Mouse (Mus musculus): ENCODE measurements around the gene Gm49450. TPM values are rescaled to one million over a fixed set of nuclear protein-coding genes. Genes with fewer than 3 reads are reported as not detected.
A peak's percentile ranks its signal among the peaks of the same experiment; 100 is the strongest.

Gene Gm49450
- polyA plus RNA-seq, 1 experiment from 2014 or later = not detected

DNA sequence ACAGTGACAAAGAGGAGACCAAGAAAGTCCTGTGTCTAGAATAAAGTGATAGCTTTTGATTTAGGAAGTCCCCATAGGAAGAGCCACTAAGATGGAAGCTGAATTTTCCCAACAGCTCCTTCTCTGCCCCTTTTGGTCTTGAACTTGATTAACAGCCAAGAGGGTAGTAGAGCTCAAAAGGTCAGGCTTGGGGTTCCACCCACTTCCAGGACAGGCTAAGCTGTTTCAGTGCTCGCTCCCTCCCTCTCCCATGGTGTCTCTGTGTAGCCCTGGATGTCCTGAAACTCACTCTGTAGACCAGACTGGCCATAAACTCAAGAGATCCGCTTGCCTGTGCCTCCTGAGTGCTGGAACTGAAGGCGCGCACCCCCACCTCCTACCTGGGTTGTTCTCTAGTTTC lies 37.3 kb downstream of the Gm49450 start:
- DNase-seq (ENCODE audit: low spot score) (no peak), ATAC-seq (ENCODE audit: insufficient read depth, low FRiP score, low TSS enrichment) (no peak)
- 91% methylated on average over 4 of the region's 4 CpGs for WGBS
- Histone ChIP-seq H3K4me1 (ENCODE audit: control insufficient read depth, insufficient read depth, low read length) (peaks cover 5% of the 10 kb centered on the region; the same call in 1 of the 2 replicates), H3K27ac (ENCODE audit: low read depth, low read length) (no peak overlapping the region), H3K9ac (ENCODE audit: low read length) (no peak overlapping the region; the same call in 1 of the 2 replicates), H3K27me3 (ENCODE audit: control insufficient read depth, insufficient read depth, low read length) (no peaks in the 10 kb centered on the region), H3K4me3 (ENCODE audit: low read depth, low read length) (peak overlapping the region; percentile 88; the same call in 1 of the 2 replicates), H3K36me3 (ENCODE audit: control insufficient read depth, insufficient read depth, low read length) (0 out of 2 replicates have a peak, but pooled peaks cover 5% of the 10 kb centered on the region), H3K4me2 (ENCODE audit: low read depth) (peak overlapping the region; percentile 87), H3K9me3 (ENCODE audit: control insufficient read depth, low read length) (no peaks in the 10 kb centered on the region)

DNA sequence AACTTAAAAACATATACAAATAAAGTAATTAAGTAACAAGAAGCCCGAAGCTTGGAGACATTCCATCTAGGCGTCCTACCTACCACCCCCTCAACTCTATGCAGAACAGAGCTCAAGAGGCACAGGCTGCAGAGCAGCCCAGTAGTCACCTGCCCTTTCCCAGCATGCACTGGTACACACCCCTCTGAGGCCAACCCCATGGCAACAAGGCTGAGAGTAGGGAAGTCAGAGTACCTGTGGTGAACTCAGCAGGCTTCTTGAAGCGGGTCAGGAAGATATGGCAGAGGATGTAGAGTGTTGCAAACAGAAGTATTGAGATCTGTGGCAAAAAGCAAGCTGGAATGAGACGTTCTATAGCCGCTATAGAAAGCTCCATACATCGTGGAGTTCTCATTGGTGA lies 38.4 kb downstream of the Gm49450 start:
- 0 out of 2 replicates have a peak, but pooled peaks cover 5% of the 10 kb centered on the region for H3K36me3 ChIP-seq (ENCODE audit: control insufficient read depth, insufficient read depth, low read length)
- no peak overlapping the region for H3K27ac ChIP-seq (ENCODE audit: low read depth, low read length)
- no peaks in the 10 kb centered on the region for H3K9me3 ChIP-seq (ENCODE audit: control insufficient read depth, low read length)
- no peaks in the 10 kb centered on the region for H3K27me3 ChIP-seq (ENCODE audit: control insufficient read depth, insufficient read depth, low read length)
- H3K9ac ChIP-seq (ENCODE audit: low read length) = no peak overlapping the region
- ATAC-seq (ENCODE audit: insufficient read depth, low FRiP score, low TSS enrichment) (no peak), DNase-seq (ENCODE audit: low spot score) (no peak)
- H3K4me1 ChIP-seq (ENCODE audit: control insufficient read depth, insufficient read depth, low read length) = peaks cover 5% of the 10 kb centered on the region; the same call in 1 of the 2 replicates
- no peak overlapping the region for H3K4me2 ChIP-seq (ENCODE audit: low read depth)
- H3K4me3 ChIP-seq (ENCODE audit: low read depth, low read length) = no peak overlapping the region
- 95% methylated on average over 6 of the region's 6 CpGs for WGBS

DNA sequence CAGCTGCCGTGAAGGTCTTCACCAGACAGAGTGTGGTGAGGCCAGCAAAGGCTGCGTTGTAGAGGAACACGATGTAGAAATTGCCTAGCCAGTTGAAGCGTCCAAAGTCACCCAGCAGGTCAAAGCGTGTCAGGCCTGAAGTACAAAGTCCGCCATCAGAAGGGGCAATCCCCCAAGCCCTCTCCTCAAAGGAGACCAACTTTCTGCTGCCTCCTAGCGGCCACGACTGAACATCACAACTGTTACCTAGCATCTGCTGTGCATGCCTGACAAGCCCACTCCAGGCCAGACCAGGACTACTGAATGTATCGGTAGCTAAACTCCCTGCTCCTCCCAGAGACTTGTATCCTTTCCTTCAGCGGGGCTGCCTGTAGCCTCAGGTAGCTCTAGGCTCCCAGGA lies 48.7 kb downstream of the Gm49450 start:
- no peak overlapping the region for H3K27ac ChIP-seq (ENCODE audit: low read depth, low read length)
- no peak for ATAC-seq (ENCODE audit: insufficient read depth, low FRiP score, low TSS enrichment)
- no peaks in the 10 kb centered on the region for H3K9me3 ChIP-seq (ENCODE audit: control insufficient read depth, low read length)
- H3K27me3 ChIP-seq (ENCODE audit: control insufficient read depth, insufficient read depth, low read length) = no peaks in the 10 kb centered on the region
- peaks cover 17% of the 10 kb centered on the region for H3K36me3 ChIP-seq (ENCODE audit: control insufficient read depth, insufficient read depth, low read length)
- DNase-seq (ENCODE audit: low spot score) = peak; percentile 71
- no peaks in the 10 kb centered on the region for H3K4me1 ChIP-seq (ENCODE audit: control insufficient read depth, insufficient read depth, low read length)
- WGBS = 30% methylated on average over 10 of the region's 10 CpGs
- no peak overlapping the region for H3K9ac ChIP-seq (ENCODE audit: low read length)
- H3K4me3 ChIP-seq (ENCODE audit: low read depth, low read length) = no peak overlapping the region
- no peak overlapping the region for H3K4me2 ChIP-seq (ENCODE audit: low read depth)

DNA sequence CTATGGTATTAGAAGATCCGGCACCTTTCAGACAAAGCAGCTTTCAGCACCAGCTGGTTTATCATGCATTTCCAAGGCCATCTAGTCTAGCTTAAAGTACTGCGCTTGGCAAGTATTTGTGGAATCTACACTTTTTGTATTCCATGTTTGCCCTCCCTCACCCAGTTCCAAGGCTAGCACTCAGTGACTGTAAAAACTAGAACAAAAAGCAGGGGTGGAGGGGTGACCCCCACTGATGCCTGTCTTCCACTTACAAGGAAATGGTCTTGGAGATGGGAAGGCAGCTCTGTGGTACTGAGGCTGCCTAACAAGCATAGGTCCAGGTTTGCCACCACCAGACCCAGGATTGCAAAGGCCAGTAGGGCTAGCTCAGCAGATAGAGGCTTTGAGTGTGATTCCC lies 50.8 kb downstream of the Gm49450 start:
- Histone ChIP-seq H3K36me3 (ENCODE audit: control insufficient read depth, insufficient read depth, low read length) (peaks cover 7% of the 10 kb centered on the region), H3K27ac (ENCODE audit: low read depth, low read length) (no peak overlapping the region), H3K4me2 (ENCODE audit: low read depth) (no peak overlapping the region), H3K4me3 (ENCODE audit: low read depth, low read length) (no peak overlapping the region), H3K4me1 (ENCODE audit: control insufficient read depth, insufficient read depth, low read length) (no peaks in the 10 kb centered on the region), H3K9ac (ENCODE audit: low read length) (no peak overlapping the region), H3K9me3 (ENCODE audit: control insufficient read depth, low read length) (no peaks in the 10 kb centered on the region), H3K27me3 (ENCODE audit: control insufficient read depth, insufficient read depth, low read length) (peaks cover 19% of the 10 kb centered on the region)
- no peak for DNase-seq (ENCODE audit: low spot score)
- ATAC-seq (ENCODE audit: insufficient read depth, low FRiP score, low TSS enrichment) = no peak
- WGBS = 93% methylated on average over 2 of the region's 2 CpGs

DNA sequence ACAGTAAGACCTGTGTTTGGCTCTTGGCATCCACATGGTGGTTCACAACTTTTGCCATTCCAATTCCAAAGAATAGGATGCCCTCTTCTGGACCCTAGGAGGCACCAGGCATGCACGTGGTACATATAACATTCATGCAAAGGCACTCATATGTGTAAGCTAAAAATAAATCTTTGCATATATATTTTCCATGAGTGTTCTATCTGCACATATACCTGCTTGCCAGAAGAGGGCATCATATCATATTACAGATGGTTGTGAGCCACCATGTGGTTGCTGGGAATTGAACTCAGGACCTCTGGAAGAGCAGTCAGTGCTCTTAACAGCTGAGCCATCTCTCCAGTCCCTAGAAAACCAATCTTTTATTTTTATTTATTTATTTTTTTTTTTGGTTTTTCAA lies 51.8 kb downstream of the Gm49450 start:
- Histone ChIP-seq H3K4me2 (ENCODE audit: low read depth) (no peak overlapping the region), H3K4me3 (ENCODE audit: low read depth, low read length) (no peak overlapping the region), H3K9me3 (ENCODE audit: control insufficient read depth, low read length) (no peaks in the 10 kb centered on the region), H3K4me1 (ENCODE audit: control insufficient read depth, insufficient read depth, low read length) (no peaks in the 10 kb centered on the region), H3K9ac (ENCODE audit: low read length) (no peak overlapping the region), H3K27me3 (ENCODE audit: control insufficient read depth, insufficient read depth, low read length) (peaks cover 29% of the 10 kb centered on the region), H3K36me3 (ENCODE audit: control insufficient read depth, insufficient read depth, low read length) (peaks cover 7% of the 10 kb centered on the region), H3K27ac (ENCODE audit: low read depth, low read length) (no peak overlapping the region)
- DNase-seq (ENCODE audit: low spot score) (no peak), ATAC-seq (ENCODE audit: insufficient read depth, low FRiP score, low TSS enrichment) (no peak)
- WGBS = 55% methylated on average over 1 of the region's 1 CpGs

DNA sequence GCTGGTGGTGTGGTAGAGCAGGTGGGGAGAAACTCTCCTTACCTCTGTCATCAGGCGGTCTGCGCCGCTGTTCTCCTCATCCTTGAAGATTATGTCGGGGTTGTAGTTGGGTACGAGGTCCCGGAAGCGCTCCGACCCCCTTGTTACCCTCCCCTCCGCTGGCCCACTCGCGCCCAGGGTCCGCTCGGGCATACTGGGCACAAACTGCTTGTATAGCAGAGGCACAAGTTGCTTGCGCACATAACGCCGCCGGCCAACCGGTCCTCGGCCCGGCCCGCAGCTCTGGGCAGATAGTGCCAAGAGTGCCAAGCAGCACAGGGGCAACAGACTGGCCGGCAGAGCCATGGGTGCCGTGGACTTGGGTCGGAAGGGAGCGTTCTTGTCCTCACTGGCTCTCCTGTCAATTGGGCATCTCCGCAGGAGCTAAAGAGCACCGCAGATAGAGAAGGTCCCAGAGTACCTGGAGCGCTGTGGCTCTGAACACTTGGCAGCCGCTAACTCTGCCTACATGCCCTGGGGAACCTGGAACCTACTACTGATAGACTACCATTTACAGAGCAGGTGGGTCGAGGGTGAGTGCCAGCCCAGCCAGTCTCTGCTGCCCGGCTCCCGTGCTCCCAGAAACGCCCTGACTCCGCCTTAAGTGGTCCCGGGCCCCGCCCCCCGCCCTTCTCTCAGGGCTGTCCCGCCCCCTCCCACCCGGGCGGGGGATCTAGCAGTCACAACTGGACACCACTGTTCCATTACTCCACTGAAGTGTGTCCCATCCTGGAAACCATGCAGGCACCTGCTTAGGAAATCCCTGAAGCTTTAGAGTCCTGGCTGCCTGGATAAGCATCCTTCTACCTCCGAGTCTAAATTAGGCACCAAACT lies 55.2 kb downstream of the Gm49450 start, which contains the start of gene Dhh:
Dhh (minus strand) TSS at position 613 of the 873 bp plus-strand sequence.
- ATAC-seq (ENCODE audit: insufficient read depth, low FRiP score, low TSS enrichment) = no peak
- peak; percentile 54 for DNase-seq (ENCODE audit: low spot score)
- Histone ChIP-seq H3K4me1 (ENCODE audit: control insufficient read depth, insufficient read depth, low read length) (peaks cover 19% of the 10 kb centered on the region), H3K9ac (ENCODE audit: low read length) (no peak within 1 kb of the TSS), H3K36me3 (ENCODE audit: control insufficient read depth, insufficient read depth, low read length) (no peaks in the 10 kb centered on the region), H3K27ac (ENCODE audit: low read depth, low read length) (no peak within 1 kb of the TSS), H3K4me2 (ENCODE audit: low read depth) (peak within 1 kb of the TSS; percentile 30), H3K9me3 (ENCODE audit: control insufficient read depth, low read length) (no peaks in the 10 kb centered on the region), H3K27me3 (ENCODE audit: control insufficient read depth, insufficient read depth, low read length) (peaks cover 63% of the 10 kb centered on the region), H3K4me3 (ENCODE audit: low read depth, low read length) (peak within 1 kb of the TSS; percentile 9; the same call in 1 of the 2 replicates)
- under 1% methylated on average over 41 of the region's 41 CpGs for WGBS

DNA sequence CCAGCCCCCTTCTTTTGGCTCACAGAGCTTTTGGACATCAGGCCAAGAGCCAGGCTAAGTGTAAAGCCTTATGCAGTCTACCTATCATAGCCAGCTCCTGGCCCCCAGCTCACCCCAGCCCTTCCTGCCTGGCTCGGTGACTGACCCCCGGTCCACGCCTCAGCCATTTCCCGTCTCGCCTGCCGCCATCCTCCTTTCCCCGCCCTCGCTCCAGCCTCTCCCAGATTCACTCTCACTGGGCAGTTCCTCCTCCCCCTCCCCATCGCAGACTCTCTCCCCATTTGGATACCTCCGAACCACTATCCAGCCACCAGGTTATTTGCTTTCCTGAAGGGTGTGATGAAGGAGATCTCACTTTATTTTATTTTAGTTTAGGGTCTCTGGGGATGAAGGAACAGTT lies 55.9 kb downstream of the Gm49450 start:
- WGBS = 0% methylated on average over 10 of the region's 10 CpGs
- Histone ChIP-seq H3K9ac (ENCODE audit: low read length) (no peak overlapping the region), H3K27me3 (ENCODE audit: control insufficient read depth, insufficient read depth, low read length) (peaks cover 70% of the 10 kb centered on the region), H3K36me3 (ENCODE audit: control insufficient read depth, insufficient read depth, low read length) (no peaks in the 10 kb centered on the region), H3K9me3 (ENCODE audit: control insufficient read depth, low read length) (no peaks in the 10 kb centered on the region), H3K4me3 (ENCODE audit: low read depth, low read length) (no peak overlapping the region), H3K27ac (ENCODE audit: low read depth, low read length) (no peak overlapping the region), H3K4me2 (ENCODE audit: low read depth) (peak overlapping the region; percentile 30; the same call in 1 of the 2 replicates), H3K4me1 (ENCODE audit: control insufficient read depth, insufficient read depth, low read length) (peaks cover 19% of the 10 kb centered on the region)
- no peak for ATAC-seq (ENCODE audit: insufficient read depth, low FRiP score, low TSS enrichment)
- no peak for DNase-seq (ENCODE audit: low spot score)

DNA sequence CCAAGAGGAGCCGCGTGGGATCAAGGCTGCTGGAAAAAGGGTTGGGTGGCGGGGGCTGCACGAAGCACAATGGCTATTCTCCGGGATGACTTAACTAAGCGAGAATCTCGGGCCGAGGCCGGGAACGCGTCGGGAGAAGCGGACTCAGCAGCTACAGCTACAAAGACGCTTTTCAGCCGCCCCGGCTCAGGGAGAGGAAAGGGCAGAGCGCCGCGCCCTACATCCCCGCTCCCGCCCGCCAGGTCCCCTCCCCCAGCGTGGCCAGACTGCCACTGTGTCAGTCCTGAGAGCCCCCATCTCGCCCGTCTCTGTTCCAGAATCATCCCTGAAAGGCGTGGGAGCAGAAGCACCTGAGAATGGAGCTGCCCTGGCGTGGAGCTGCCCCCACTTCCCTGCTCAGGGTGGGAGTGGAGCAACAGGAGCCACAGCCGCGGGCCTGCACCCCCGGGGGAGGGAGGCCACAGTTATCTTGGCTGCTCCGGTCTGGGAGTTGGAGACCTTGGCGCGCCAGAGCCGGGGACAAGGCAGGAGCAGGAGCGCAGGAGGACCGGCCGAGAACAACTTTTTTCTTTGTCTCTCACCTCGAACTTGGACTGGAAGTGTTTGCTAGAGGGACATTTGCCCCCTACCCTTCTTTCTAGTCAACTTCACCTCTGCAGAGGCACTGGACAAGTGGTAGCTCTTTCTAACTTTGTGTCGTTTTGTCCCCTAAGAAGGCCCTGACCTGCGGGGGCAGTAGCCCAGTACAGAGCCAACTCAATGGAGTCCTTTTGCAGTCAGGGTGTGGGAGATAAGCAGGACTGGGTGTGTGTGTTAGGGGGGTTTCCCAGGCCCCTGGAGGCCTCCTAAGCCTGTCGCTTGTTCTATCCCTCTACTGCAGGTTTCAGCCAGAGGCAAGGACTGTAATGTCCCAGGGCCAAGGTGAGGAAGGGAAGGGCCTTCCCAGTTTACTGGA lies 57.4 kb downstream of the Gm49450 start:
- Histone ChIP-seq H3K9me3 (ENCODE audit: control insufficient read depth, low read length) (no peaks in the 10 kb centered on the region), H3K4me2 (ENCODE audit: low read depth) (peak overlapping the region; percentile 49), H3K36me3 (ENCODE audit: control insufficient read depth, insufficient read depth, low read length) (no peaks in the 10 kb centered on the region), H3K4me3 (ENCODE audit: low read depth, low read length) (peak overlapping the region; percentile 26), H3K27me3 (ENCODE audit: control insufficient read depth, insufficient read depth, low read length) (peaks cover 80% of the 10 kb centered on the region), H3K27ac (ENCODE audit: low read depth, low read length) (0 out of 2 replicates have a peak overlapping the region, but pooled peaks have one; percentile 27), H3K4me1 (ENCODE audit: control insufficient read depth, insufficient read depth, low read length) (peaks cover 19% of the 10 kb centered on the region), H3K9ac (ENCODE audit: low read length) (peak overlapping the region; percentile 43)
- 1% methylated on average over 41 of the region's 41 CpGs for WGBS
- no peak for ATAC-seq (ENCODE audit: insufficient read depth, low FRiP score, low TSS enrichment)
- DNase-seq (ENCODE audit: low spot score) = peak; percentile 71
